Mouse (Mus musculus): ENCODE measurements at regions not wholly inside any gene's neighbourhood (a gene's known extent, or its start where the extent isn't known, plus 50 kb on each side); places are given as distances from the start of the nearest gene placed in this dataset.
"Not testable (repeated sequence)": the region's sequence is repeated elsewhere in the genome, so short reads cannot be mapped to it uniquely, and the experiment has no call there.

- Histone ChIP-seq H3K9me3 (ENCODE audit: control insufficient read depth) (no peaks in the 10 kb centered on the region), H3K36me3 (ENCODE audit: control insufficient read depth, insufficient read depth) (no peaks in the 10 kb centered on the region), H3K27ac (ENCODE audit: low read depth, low read length) (no peak overlapping the region), H3K4me2 (replicated peaks; ENCODE audit: low read depth) (no peak overlapping the region), H3K27me3 (replicated peaks; ENCODE audit: control insufficient read depth, insufficient read depth, low read length) (no peaks in the 10 kb centered on the region), H3K4me3 (ENCODE audit: low read depth, low read length) (no peak overlapping the region), H3K4me1 (replicated peaks; ENCODE audit: control insufficient read depth, insufficient read depth, low read length) (no peaks in the 10 kb centered on the region), H3K9ac (ENCODE audit: low read depth, low read length) (no peak overlapping the region)
- no peak for TF ChIP-seq CTCF (IDR thresholded peaks at IDR 0.05; ENCODE audit: low read depth)
- 67% methylated on average over 7 of the region's 7 CpGs for WGBS
- ATAC-seq = no peak
These were observed 125.1 kb upstream of the Cobl start for GRCm38 (mm10) chr11:12589757-12590373.

DNA sequence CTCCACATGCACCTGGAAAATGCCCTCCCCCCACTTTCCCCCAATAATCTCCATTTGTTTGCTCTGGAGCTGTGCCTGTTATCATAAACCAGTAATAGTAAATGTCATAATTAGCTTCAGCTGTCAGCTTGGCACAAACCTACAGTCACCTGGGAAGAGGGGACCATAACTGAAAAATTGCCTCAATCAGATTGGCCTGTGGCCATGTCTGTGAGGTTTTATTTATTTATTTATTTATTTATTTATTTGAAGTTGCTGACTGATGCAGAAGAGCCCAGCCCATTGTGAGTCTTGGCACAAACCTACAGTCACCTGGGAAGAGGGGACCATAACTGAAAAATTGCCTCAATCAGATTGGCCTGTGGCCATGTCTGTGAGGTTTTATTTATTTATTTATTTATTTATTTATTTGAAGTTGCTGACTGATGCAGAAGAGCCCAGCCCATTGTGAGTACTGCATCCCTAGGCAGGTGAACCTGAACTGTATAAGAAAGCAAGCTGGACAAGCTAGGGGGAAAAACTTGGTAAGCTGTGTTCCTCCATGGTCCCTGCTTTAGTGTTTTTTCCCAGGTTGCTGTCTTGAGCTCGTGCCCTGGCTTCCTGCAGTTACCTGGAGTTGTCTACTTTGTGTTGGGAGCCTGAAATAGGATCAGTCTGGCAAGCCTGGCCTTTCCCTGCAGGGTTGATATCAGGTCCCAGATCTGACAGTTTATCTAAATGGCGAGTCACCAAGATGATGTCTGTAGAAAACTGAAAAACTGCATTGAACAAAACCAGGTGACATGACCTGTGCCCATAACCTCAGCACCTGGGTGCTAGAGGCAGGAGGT lies 120.3 kb upstream of the Cobl start:
- not testable (repeated sequence) for H3K36me3 ChIP-seq (ENCODE audit: control insufficient read depth, insufficient read depth); H3K9me3 ChIP-seq (ENCODE audit: control insufficient read depth); H3K9ac ChIP-seq (ENCODE audit: low read depth, low read length); H3K27me3 ChIP-seq (replicated peaks; ENCODE audit: control insufficient read depth, insufficient read depth, low read length); H3K4me1 ChIP-seq (replicated peaks; ENCODE audit: control insufficient read depth, insufficient read depth, low read length); H3K27ac ChIP-seq (ENCODE audit: low read depth, low read length); H3K4me3 ChIP-seq (ENCODE audit: low read depth, low read length); ATAC-seq; H3K4me2 ChIP-seq (replicated peaks; ENCODE audit: low read depth)
- WGBS = 72% methylated on average over 2 of the region's 2 CpGs

DNA sequence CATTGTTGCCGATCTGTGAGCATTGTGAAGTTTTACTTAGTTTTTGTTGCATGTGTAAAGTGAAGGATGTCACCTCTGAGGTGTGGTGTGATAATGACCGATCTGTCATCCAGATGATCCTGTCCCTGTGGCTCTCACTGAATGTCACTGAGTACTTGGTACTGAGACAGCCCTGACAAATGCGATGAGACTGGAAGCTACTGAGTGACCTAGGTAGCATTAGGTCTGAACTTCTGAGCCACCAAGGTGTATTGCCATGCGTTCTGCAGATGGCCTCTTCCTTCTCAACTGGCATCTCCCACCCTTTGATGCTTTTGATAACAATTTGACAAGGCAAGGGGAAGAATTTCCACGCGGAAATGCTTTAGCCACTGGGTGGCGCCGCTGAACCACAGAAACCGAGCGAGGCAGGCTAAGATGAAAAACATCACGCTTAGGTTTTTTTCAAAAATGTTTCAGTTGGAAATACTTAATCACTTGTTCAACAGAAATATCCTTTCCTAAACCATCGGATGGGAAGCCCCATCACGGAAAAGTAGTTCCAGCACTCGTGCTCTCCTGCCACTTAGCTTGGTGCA lies 114.3 kb upstream of the Cobl start:
- H3K9ac ChIP-seq (ENCODE audit: low read depth, low read length) = no peak overlapping the region
- H3K4me2 ChIP-seq (replicated peaks; ENCODE audit: low read depth) = no peak overlapping the region
- TF ChIP-seq CTCF (IDR thresholded peaks at IDR 0.05; ENCODE audit: low read depth) = peak; percentile 71
- H3K27me3 ChIP-seq (replicated peaks; ENCODE audit: control insufficient read depth, insufficient read depth, low read length) = no peaks in the 10 kb centered on the region
- H3K36me3 ChIP-seq (ENCODE audit: control insufficient read depth, insufficient read depth) = no peaks in the 10 kb centered on the region
- no peak overlapping the region for H3K4me3 ChIP-seq (ENCODE audit: low read depth, low read length)
- no peaks in the 10 kb centered on the region for H3K9me3 ChIP-seq (ENCODE audit: control insufficient read depth)
- no peak overlapping the region for H3K27ac ChIP-seq (ENCODE audit: low read depth, low read length)
- H3K4me1 ChIP-seq (replicated peaks; ENCODE audit: control insufficient read depth, insufficient read depth, low read length) = no peaks in the 10 kb centered on the region
- ATAC-seq = no peak
- WGBS = 31% methylated on average over 14 of the region's 14 CpGs

DNA sequence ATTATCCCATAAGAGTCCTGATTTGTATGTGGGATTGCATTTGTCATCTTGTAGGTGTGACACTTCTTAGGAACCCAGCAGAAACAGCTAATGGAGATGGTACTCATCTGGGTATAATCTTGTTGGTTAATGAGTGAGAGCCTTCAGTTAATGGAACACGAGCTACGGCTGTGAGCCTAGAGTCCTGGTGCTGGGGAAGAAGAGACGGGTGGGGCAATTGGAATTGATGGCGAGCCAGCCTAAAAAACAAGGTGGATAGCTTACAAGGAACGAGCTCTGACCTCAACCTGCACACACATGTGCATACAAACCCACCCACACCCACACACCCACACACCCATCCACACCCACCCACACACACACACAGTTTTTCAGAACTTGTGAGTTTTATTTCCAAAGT lies 94.9 kb upstream of the Cobl start:
- Histone ChIP-seq H3K4me2 (replicated peaks; ENCODE audit: low read depth) (no peak overlapping the region), H3K9ac (ENCODE audit: low read depth, low read length) (no peak overlapping the region), H3K4me1 (replicated peaks; ENCODE audit: control insufficient read depth, insufficient read depth, low read length) (no peaks in the 10 kb centered on the region), H3K9me3 (ENCODE audit: control insufficient read depth) (no peaks in the 10 kb centered on the region), H3K27me3 (replicated peaks; ENCODE audit: control insufficient read depth, insufficient read depth, low read length) (no peaks in the 10 kb centered on the region), H3K4me3 (ENCODE audit: low read depth, low read length) (no peak overlapping the region), H3K36me3 (ENCODE audit: control insufficient read depth, insufficient read depth) (no peaks in the 10 kb centered on the region), H3K27ac (ENCODE audit: low read depth, low read length) (no peak overlapping the region)
- TF ChIP-seq CTCF (IDR thresholded peaks at IDR 0.05; ENCODE audit: low read depth) = no peak
- WGBS = 62% methylated on average over 5 of the region's 5 CpGs
- ATAC-seq = no peak

- Histone ChIP-seq H3K36me3 (ENCODE audit: control insufficient read depth, insufficient read depth) (no peaks in the 10 kb centered on the region), H3K27me3 (replicated peaks; ENCODE audit: control insufficient read depth, insufficient read depth, low read length) (no peaks in the 10 kb centered on the region), H3K9me3 (ENCODE audit: control insufficient read depth) (no peaks in the 10 kb centered on the region), H3K27ac (ENCODE audit: low read depth, low read length) (no peak overlapping the region), H3K4me3 (ENCODE audit: low read depth, low read length) (no peak overlapping the region), H3K4me2 (replicated peaks; ENCODE audit: low read depth) (no peak overlapping the region), H3K9ac (ENCODE audit: low read depth, low read length) (no peak overlapping the region), H3K4me1 (replicated peaks; ENCODE audit: control insufficient read depth, insufficient read depth, low read length) (no peaks in the 10 kb centered on the region)
- ATAC-seq = no peak
- 29% methylated on average over 1 of the region's 1 CpGs for WGBS
- TF ChIP-seq CTCF (IDR thresholded peaks at IDR 0.05; ENCODE audit: low read depth) = peak; percentile 85
These were observed 94.4 kb upstream of the Cobl start for GRCm38 (mm10) chr11:12558995-12559633.

- Histone ChIP-seq H3K9me3 (ENCODE audit: control insufficient read depth) (no peaks in the 10 kb centered on the region), H3K4me2 (replicated peaks; ENCODE audit: low read depth) (no peak overlapping the region), H3K27ac (ENCODE audit: low read depth, low read length) (no peak overlapping the region), H3K9ac (ENCODE audit: low read depth, low read length) (no peak overlapping the region), H3K4me1 (replicated peaks; ENCODE audit: control insufficient read depth, insufficient read depth, low read length) (no peaks in the 10 kb centered on the region), H3K27me3 (replicated peaks; ENCODE audit: control insufficient read depth, insufficient read depth, low read length) (no peaks in the 10 kb centered on the region), H3K36me3 (ENCODE audit: control insufficient read depth, insufficient read depth) (no peaks in the 10 kb centered on the region), H3K4me3 (ENCODE audit: low read depth, low read length) (no peak overlapping the region)
- no peak for TF ChIP-seq CTCF (IDR thresholded peaks at IDR 0.05; ENCODE audit: low read depth)
- no peak for ATAC-seq
- WGBS = 76% methylated on average over 8 of the region's 8 CpGs
These were observed 93.4 kb upstream of the Cobl start for GRCm38 (mm10) chr11:12558176-12558575.

Data from intestine, postnatal 0 days (tissue).